Mouse (Mus musculus) thymus, postnatal 4 days (tissue): Measurements from ENCODE around the gene Cpne6.

ENCODE experiments used
- DNase-seq: peaks from one replicate; pipeline ENCODE4 v3.0.0; 2021

The Cpne6 gene

GRCm38 (mm10) chr14:55510125-55510731 is at the start of gene Cpne6:
Gene Cpne6, plus strand, starts transcription at chr14:55510445.
- no peak for DNase-seq

DNA sequence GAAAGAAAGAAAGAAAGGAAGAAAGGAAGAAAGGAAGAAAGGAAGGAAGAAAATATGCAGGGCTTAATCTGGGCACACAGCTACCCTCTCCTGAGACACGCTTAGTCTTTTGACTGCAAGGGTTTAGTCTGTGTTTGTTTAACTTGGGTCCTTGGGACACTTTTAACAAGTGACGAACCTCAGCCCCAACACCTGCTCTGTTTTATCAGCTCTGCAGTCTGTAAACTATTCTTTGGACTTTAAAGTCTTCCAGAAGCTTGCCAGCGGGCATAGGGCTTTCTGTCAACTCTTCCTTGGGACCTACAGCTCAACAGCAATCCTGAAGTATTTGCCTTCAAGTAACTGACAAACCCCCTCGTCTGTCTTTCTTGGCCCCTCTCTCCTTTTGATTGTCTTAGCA is 48.5 kb upstream of the Cpne6 start:
- DNase-seq = no peak

DNA sequence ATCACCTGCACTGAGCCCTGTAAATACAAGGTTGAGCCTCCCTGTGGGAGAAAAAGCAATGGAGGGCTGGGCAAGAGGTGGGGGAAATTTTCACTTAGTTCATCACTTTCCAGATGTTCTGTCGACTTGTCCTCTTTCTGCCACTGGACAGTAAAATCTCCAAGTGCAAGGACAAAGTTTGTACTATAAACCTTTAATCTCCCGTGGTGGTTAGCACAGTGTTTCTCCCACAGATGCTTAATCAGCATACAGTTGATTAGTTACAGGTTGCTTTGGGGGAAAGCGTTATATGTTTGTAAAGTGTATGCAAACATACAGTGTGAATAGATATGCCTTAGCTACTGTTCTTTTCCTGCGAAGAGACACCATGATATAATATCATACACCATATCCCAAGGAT is 43.8 kb upstream of the Cpne6 start:
- DNase-seq = no peak

DNA sequence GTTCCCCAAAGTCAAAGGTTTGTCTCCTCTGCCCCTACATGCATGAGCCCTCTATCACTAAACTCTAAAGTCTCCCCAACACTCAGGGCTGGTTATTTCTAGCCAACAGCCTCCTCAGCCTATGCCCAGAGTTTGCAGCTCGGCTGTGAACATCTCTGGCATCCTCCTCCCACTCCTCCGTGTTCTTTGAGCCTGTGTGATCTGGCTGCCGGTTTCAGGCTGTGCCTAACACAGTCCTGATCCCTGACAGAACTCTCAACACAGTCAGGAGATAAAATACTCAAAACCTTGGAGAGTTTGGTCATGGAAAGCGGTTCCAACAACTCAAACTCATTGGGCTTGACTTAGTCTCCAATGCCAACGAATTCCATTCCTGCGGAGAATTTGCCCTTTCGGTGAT is 43.1 kb upstream of the Cpne6 start:
- DNase-seq = no peak

- no peak for DNase-seq
These were observed 41.9 kb upstream of the Cpne6 start for GRCm38 (mm10) chr14:55468301-55468741.

DNA sequence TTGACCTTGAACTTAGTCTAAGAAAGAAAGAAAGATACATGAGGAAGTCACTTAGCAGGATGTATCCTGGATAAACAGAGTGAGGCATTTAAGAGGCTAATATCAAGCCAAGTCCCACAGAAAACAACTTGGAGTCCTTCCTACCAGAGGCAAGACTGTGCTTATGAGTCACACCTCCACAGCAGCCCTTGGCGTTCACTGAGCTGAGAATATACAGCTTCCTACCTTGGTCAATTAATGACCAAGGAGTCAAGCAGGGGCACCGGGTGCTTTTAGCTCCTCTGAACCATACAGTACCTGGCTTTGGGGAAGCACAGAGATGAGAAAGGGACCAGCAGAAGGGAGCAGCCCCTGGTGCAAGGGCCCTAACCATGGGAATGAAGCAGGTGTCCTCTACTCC is 41.2 kb upstream of the Cpne6 start:
- DNase-seq = no peak

DNA sequence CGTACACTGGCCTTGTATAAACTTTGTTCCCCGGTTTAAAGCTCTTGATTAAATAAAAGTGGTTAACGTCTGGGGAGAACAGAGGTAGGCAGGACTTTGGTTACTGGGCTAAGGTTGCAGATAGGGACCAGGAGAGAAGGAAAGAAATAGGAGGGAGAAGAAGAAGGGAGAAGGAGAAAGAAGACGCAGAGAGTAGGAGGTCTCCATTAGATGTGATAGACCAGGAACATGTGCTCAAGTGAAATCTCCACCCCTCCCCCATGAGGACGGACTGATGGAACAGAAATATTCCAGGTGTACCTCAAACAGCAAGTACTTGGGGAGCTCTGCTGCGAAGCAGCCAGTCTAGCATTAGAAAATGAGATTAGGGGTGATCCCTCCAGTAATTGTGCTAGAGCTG is 40.4 kb upstream of the Cpne6 start:
- DNase-seq = no peak

DNA sequence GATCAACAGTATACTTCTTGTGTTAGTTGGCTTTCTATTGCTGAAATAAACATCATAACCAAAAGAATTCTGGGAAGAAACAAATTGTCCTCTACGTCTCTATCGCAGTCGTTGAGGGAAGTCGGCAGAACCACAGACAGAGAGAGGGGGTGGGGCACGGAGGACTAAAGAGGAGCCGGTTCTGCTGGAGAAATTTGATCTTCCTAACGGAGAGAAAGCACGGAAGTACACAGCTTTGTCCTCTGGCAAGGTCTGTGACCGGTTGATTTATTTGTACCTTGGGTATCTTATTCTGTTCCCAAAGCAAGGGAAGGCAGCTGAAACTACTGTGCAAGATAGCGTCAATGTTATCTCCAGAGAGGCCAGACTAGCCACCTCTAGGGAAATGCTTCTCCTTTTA is 39.4 kb upstream of the Cpne6 start:
- DNase-seq = no peak

GRCm38 (mm10) chr14:55475654-55476053 is 34.6 kb upstream of the Cpne6 start:
- no peak for DNase-seq

- no peak for DNase-seq
These were observed 32.8 kb upstream of the Cpne6 start for GRCm38 (mm10) chr14:55477421-55477820.

DNA sequence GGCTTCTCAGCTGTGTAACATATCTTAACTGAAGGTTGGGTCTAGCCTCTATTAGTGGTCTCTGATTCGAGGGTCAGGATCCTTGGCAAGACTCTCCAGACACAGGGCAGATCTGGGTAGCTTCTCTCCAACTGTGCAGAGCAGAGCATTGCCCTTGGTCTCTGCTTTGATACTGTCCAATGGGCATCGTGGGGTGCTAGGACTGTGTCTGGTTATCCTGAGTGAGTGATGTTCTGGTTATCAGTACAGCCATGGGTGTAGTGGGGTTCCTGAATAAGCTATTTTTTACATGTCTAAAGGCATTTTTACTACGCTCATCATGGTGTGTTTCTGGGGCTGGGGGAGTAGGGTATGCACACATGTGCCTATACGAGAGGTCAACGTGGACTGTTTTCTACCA is 32.4 kb upstream of the Cpne6 start:
- DNase-seq = no peak

GRCm38 (mm10) chr14:55478651-55479599 is 31.3 kb upstream of the Cpne6 start, which contains the start of gene Dhrs4:
Gene Dhrs4, plus strand, starts transcription at chr14:55478758.
- DNase-seq = peak; percentile 90

GRCm38 (mm10) chr14:55479629-55480028 is 30.6 kb upstream of the Cpne6 start:
- no peak for DNase-seq

- no peak for DNase-seq
These were observed 25.7 kb upstream of the Cpne6 start for GRCm38 (mm10) chr14:55484430-55485085.

DNA sequence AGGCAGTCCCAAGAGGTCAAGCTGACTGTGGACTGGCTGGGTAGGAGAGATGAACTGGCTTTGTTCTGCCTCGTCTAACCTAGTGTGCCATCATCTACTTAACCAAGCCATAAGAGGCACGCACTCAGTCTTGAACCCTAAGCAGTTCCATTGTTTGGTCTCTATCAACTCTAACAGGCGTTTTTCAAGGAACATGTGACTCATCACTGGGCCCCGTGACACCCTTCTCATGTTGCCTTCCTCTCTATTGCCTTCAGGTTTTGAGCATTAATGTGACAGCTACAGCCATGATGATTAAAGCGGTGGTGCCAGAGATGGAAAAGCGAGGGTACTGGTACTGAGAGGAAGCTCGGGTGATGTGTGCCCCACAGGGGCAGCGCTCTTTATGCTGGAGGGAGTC is 23.4 kb upstream of the Cpne6 start:
- no peak for DNase-seq

- DNase-seq = peak; percentile 79
These were observed 19.7 kb upstream of the Cpne6 start, which contains the start of gene Carmil3 for GRCm38 (mm10) chr14:55490361-55491201. Gene Carmil3, plus strand, starts transcription at chr14:55490651.

- DNase-seq = peak; percentile 50
These were observed 18.9 kb upstream of the Cpne6 start for GRCm38 (mm10) chr14:55491291-55491833.

DNA sequence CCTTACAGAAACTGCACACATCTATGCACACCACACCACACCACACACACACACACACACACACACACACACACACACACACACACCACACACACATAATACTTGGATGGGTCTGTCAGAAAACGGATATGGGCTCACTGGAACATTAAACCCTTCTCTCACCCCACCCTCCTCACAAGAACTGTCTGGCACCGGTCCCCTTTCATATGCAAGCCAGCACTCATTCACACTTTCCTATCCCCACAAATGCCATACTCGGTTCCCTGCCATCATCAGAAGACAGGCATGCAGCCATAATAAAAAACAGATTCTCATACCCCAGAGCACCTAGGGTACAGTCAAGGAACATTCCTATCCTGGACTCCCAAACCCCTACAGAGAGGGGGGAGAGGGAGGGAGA is 18.1 kb upstream of the Cpne6 start:
- DNase-seq = no peak

- DNase-seq = no peak
These were observed 14.6 kb upstream of the Cpne6 start for GRCm38 (mm10) chr14:55495509-55496240.

- DNase-seq = peak; percentile 17
These were observed 13.3 kb upstream of the Cpne6 start for GRCm38 (mm10) chr14:55496761-55497448.

- peak; percentile 94 for DNase-seq
These were observed 12.8 kb upstream of the Cpne6 start for GRCm38 (mm10) chr14:55497449-55497821.
